Mouse (Mus musculus) layer of hippocampus, adult 18-20 months (tissue): ENCODE data around the gene Dnpep. TPM values are rescaled to one million over a fixed set of nuclear protein-coding genes. Genes with fewer than 3 reads are reported as not detected.

Source experiments
- DNase-seq, 2 experiments: peaks; one replicate each; pipeline ENCODE4 v3.0.0; 2022; ENCODE audit warnings: low spot score in 2 of 2
- total RNA-seq, 2 experiments: library from RNA; stranded (reverse); gene quantifications; 2 replicates each; pipeline ENCODE4 v1.2.3; 2021

The Dnpep gene
- total RNA-seq, 2 experiments from 2014 or later = 49.2 to 50.0 TPM

DNA sequence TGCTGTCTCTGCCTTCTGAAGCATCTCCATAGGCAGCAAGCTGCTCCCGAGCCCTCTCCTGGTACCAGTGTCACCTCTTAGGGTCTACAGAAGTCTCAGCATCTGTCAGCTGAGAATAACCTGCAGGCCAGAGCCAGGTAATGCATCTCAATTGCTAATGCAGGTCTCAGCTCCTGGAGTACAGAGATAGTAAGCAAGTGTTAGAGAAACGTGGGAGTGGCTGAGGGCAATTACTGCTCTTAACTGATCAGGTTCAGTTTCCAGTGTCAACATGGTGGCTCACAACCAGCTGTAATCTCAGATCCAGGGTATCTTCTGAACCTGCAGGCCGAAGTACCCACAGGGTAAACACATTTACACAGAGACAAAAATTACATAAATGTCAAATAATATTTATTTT is 18.7 kb upstream of the Dnpep start:
- no peak for DNase-seq

- DNase-seq = no peak
Observed at GRCm38 (mm10) chr1:75331271-75331670, 13.5 kb upstream of the Dnpep start.

- no peak for DNase-seq
Observed at GRCm38 (mm10) chr1:75327461-75327860, 9.7 kb upstream of the Dnpep start.

DNA sequence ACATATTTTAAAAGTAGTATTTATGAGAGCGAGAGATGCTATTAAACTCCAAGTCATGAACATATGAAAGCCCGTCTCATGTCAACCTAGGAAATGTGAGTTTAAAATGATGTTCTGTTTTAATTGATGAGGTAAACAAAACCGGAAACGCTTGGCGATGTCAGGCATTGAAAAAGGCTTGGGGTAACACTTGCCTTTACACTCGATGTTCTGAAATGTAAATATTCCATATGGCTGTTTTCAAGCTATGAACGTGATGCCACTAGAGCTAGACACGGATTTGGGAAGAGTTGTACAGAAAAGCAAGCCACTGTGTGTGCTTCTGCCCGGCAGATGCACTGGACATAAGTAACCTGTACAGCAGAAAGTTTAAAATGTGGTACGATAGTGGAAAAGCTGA is 1.4 kb upstream of the Dnpep start:
- no peak for DNase-seq

GRCm38 (mm10) chr1:75318736-75319135 is 946 bp upstream of the Dnpep start:
- DNase-seq = no peak

GRCm38 (mm10) chr1:75318301-75318700 is 511 bp upstream of the Dnpep start:
- DNase-seq = no peak

GRCm38 (mm10) chr1:75316861-75317240 is 939 bp downstream of the Dnpep start:
- DNase-seq = peak; percentile 70 to 73

GRCm38 (mm10) chr1:75315456-75316365 is 2.1 kb downstream of the Dnpep start:
- no peak for DNase-seq

DNA sequence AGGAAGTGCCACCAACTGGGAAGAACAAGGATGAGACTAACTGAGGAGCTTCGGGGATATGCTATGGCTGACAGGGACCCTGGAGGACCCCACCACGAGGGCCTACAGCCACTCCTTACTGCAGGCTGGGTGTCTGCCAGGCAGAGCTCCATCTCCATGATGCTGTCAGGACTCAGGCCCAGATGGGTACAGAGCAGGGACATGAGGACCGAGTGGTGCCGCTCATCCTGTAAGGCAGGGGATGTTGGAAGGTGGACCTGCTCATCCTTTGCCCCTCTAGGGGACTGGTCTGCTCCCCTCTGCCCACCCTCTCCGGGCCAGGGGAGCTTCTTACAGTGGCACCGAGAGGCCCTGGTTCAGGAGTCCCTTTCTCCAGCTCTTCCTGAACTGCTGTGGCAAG is 2.8 kb downstream of the Dnpep start:
- DNase-seq = no peak

GRCm38 (mm10) chr1:75311694-75312093 is 6.1 kb downstream of the Dnpep start:
- no peak for DNase-seq

DNA sequence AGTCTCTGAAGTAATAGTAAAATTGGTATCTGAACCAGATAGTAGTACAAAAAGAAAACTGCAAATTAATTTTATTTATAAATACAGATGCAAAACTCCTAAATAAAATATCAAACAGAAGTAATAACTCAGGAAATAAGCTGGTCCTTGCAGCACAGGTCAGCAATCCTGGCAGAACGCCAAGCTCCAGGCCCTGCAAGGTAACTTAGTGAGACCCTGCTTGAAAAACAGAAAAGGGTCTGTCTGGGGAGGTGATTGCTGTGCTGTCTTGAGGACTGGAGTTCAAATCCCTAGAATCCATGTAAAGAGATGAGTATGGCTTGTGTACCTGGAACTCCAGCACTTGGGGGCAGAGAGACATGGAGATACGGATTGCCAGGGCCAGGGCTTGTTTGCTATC is 13.1 kb downstream of the Dnpep start:
- no peak for DNase-seq

- no peak for DNase-seq
Observed at GRCm38 (mm10) chr1:75294294-75294693, 23.5 kb downstream of the Dnpep start.

DNA sequence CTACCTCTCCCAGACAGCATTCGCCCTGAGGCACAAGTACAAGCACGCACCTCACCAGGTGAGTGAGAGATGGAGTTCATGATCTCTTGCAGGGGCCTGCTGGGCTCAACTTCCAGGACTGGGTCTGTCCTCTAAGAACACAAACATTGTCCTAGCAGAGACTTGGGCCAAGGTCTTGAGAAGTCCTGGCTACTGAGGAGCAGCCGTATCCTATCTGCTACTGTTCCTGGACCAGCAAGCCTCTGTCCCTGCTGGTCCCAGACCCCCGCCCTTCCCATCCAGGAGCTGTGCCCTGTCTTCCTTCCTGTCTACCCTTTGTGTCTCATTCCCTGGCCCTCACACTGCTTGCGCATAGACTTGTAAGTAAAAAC is 24.5 kb downstream of the Dnpep start:
- no peak for DNase-seq

- DNase-seq = no peak
Observed at GRCm38 (mm10) chr1:75292476-75293330, 25.1 kb downstream of the Dnpep start.

DNA sequence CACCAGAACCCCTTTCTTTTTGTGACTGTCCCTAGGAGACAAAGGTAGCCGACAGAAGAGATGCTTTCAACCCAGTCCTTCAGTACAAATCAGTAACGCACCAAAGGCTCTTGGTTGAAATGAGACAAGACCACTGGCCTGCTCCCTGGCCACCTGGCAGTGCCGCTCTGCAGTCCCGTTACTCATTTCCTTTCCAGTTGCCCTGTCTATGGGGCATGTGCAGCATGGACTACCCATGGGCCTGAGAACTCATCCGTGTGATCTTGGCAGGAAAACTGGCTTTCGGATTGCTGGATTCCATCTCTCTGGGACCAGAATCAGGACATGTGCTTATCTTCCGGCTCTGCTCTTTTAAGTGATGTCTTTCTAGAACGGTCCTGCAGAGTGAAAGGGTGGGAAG is 26.5 kb downstream of the Dnpep start:
- DNase-seq = no peak

DNA sequence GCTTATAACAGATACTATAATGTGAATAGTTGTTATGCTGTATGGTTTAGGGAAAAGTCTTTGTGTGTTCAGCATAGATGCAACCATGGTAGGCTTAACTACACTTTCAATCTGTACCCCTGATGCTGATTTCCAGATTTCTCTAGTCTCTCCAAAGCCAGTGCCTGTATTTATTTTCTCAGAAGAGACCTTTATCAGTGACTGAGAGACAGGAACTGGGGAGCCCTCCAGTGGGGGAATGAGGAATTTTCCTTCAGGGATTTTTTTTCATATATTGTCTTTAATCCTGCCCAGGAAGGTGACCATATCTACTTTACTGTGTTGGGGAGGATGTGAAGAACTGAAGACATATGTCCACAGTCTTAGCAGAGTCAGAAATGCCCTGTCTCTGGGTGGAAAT is 27.2 kb downstream of the Dnpep start:
- DNase-seq = peak; percentile 44 to 86

- no peak for DNase-seq
Observed at GRCm38 (mm10) chr1:75289888-75290431, 27.8 kb downstream of the Dnpep start.

GRCm38 (mm10) chr1:75289376-75289775 is 28.4 kb downstream of the Dnpep start:
- DNase-seq = peak; percentile 37 to 54

GRCm38 (mm10) chr1:75284911-75285310 is 32.9 kb downstream of the Dnpep start:
- no peak for DNase-seq

- peak; percentile 38 to 49 for DNase-seq
Observed at GRCm38 (mm10) chr1:75283017-75283416, 34.8 kb downstream of the Dnpep start.

DNA sequence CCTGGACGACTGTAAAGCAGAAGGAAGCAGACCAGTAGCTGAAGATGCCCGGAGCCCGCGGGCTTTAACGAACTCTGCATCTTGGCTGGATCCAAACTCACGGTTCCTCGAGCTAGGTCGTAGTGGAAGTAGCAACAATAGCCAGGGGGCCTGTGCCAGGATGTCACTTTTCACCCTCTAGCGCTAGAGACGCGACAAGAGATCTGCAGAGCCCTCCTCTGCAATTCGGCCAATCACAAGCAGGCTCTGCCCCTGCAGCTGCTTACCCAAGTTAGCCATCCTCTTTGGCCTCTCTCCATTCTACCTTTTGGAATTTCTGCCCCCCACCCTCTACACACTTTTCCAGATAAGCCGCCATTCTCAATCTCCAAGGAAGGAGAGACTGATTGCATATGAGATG is 39.6 kb downstream of the Dnpep start, which contains the start of gene Resp18:
Gene Resp18 (minus strand): TSS at position 188 of the 400 bp plus-strand sequence.
- DNase-seq = no peak
